15 mouse cellular contexts compared by ENCODE assay signal in genomic region chr6:115380596-115380995, GRCm38 (mm10).
"Had no signal": no experiment of that assay in that cellular context is flagged by ENCODE, and none has a peak within 500 bp of the region (broad histone marks: within the 10 kb centered on the region; RNA-seq: fewer than 3 reads in every experiment).

No protein-coding gene starts in this region.

- ATAC-seq: liver, embryonic 12.5 days; midbrain, embryonic 16.5 days had no signal

- H3K4me1 ChIP-seq: liver, embryonic 12.5 days; midbrain, embryonic 12.5 days; neural tube, embryonic 12.5 days; stomach, embryonic 15.5 days had no signal

- H3K36me3 ChIP-seq: liver, embryonic 12.5 days; midbrain, embryonic 12.5 days; neural tube, embryonic 12.5 days; stomach, embryonic 15.5 days had no signal

- H3K27ac ChIP-seq: liver, embryonic 12.5 days; liver, embryonic 14.5 days; midbrain, embryonic 12.5 days; neural tube, embryonic 12.5 days; stomach, embryonic 15.5 days; stomach, postnatal 0 days had no signal

- H3K9me3 ChIP-seq: liver, embryonic 12.5 days; midbrain, embryonic 12.5 days; neural tube, embryonic 12.5 days; stomach, embryonic 15.5 days had no signal

- H3K27me3 ChIP-seq: liver, embryonic 12.5 days; neural tube, embryonic 12.5 days; stomach, embryonic 15.5 days had no signal

- DNase-seq: lung, adult 18-20 months; lung, embryonic 14.5 days; lung, postnatal 10 days; lung, postnatal 4 days; midbrain, embryonic 14.5 days; right cerebral cortex, postnatal 14 days; thymus, postnatal 14 days; thymus, postnatal 4 days had no signal

- H3K4me3 ChIP-seq: liver, embryonic 12.5 days; midbrain, embryonic 12.5 days; neural tube, embryonic 12.5 days; stomach, embryonic 15.5 days had no signal
